Mouse (Mus musculus): ENCODE results near the gene Zfp51.
"Not testable (repeated sequence)": the region's sequence is repeated elsewhere in the genome, so short reads cannot be mapped to it uniquely, and the experiment has no call there.

- TF ChIP-seq CTCF (IDR thresholded peaks at IDR 0.05; ENCODE audit: extremely low read depth, insufficient read depth, insufficient read length, insufficient replicate concordance); POLR2A (IDR thresholded peaks at IDR 0.05; ENCODE audit: low read depth, low read length): not testable (repeated sequence)
These were observed 24.6 kb downstream of the Zfp51 start for GRCm38 (mm10) chr17:21474729-21475128.
